In genomic region chr1:54850077-54850476, GRCm38 (mm10) we compare ENCODE assay signal across 15 mouse cellular contexts.
DNase-seq lines count a peak whose midpoint lies in the region; ATAC-seq lines count a peak whose summit lies in the region.
"Had no signal": no experiment of that assay in that cellular context is flagged by ENCODE, and none has a peak within 500 bp of the region (broad histone marks: within the 10 kb centered on the region; RNA-seq: fewer than 3 reads in every experiment).

No protein-coding gene starts in this region.

- H3K4me1 ChIP-seq in embryonic facial prominence, embryonic 12.5 days: peaks cover 53% of the 10 kb centered on the region
- H3K4me1 ChIP-seq in embryonic facial prominence, embryonic 10.5 days: peaks cover 69% of the 10 kb centered on the region
- peaks cover 15% of the 10 kb centered on the region; the same call in 1 of the 2 replicates for H3K4me1 ChIP-seq in liver, embryonic 15.5 days (replicated peaks)
- H3K4me1 ChIP-seq in liver, embryonic 11.5 days (replicated peaks; ENCODE audit: control insufficient read depth, insufficient read depth, low read length): no peaks in the 10 kb centered on the region; the same call in 1 of the 2 replicates
- peaks cover 68% of the 10 kb centered on the region for H3K4me1 ChIP-seq in embryonic facial prominence, embryonic 13.5 days
- H3K4me1 ChIP-seq in kidney, embryonic 16.5 days (ENCODE audit: insufficient read depth, low read length): peaks cover 18% of the 10 kb centered on the region

- no peak overlapping the region for H3K4me3 ChIP-seq in embryonic facial prominence, embryonic 12.5 days
- no peak overlapping the region for H3K4me3 ChIP-seq in embryonic facial prominence, embryonic 10.5 days
- no peak overlapping the region for H3K4me3 ChIP-seq in liver, embryonic 15.5 days (replicated peaks)
- H3K4me3 ChIP-seq in liver, embryonic 11.5 days (ENCODE audit: low read depth, low read length): no peak overlapping the region
- no peak overlapping the region for H3K4me3 ChIP-seq in embryonic facial prominence, embryonic 13.5 days
- no peak overlapping the region for H3K4me3 ChIP-seq in kidney, embryonic 16.5 days (ENCODE audit: low read length)

- no peak overlapping the region for H3K9ac ChIP-seq in embryonic facial prominence, embryonic 12.5 days
- H3K9ac ChIP-seq in liver, embryonic 15.5 days: no peak overlapping the region
- H3K9ac ChIP-seq in liver, embryonic 11.5 days (ENCODE audit: low read depth, low read length): no peak overlapping the region
- H3K9ac ChIP-seq in embryonic facial prominence, embryonic 13.5 days: no peak overlapping the region
- no peak overlapping the region for H3K9ac ChIP-seq in kidney, embryonic 16.5 days (replicated peaks; ENCODE audit: low read length)
- H3K9ac ChIP-seq: hindbrain, embryonic 14.5 days had no signal

- no peaks in the 10 kb centered on the region for H3K9me3 ChIP-seq in embryonic facial prominence, embryonic 12.5 days
- no peaks in the 10 kb centered on the region for H3K9me3 ChIP-seq in embryonic facial prominence, embryonic 10.5 days
- H3K9me3 ChIP-seq in liver, embryonic 15.5 days (replicated peaks): no peaks in the 10 kb centered on the region
- no peaks in the 10 kb centered on the region for H3K9me3 ChIP-seq in liver, embryonic 11.5 days (ENCODE audit: control insufficient read depth, low read length)
- no peaks in the 10 kb centered on the region for H3K9me3 ChIP-seq in embryonic facial prominence, embryonic 13.5 days
- H3K9me3 ChIP-seq in kidney, embryonic 16.5 days (ENCODE audit: low read length): no peaks in the 10 kb centered on the region

- no peak for DNase-seq in embryonic facial prominence, embryonic 10.5 days (ENCODE audit: low spot score)
- no peak for DNase-seq in liver, embryonic 11.5 days (ENCODE audit: low spot score)
- no peak for DNase-seq in right cerebral cortex, postnatal 4 days
- DNase-seq: cerebellum, postnatal 14 days; gastrocnemius, postnatal 25 days; lung, postnatal 10 days; right cerebral cortex, postnatal 25 days; thymus, postnatal 36 days had no signal

- H3K4me2 ChIP-seq in embryonic facial prominence, embryonic 12.5 days (replicated peaks): no peak overlapping the region
- H3K4me2 ChIP-seq in liver, embryonic 15.5 days: no peak overlapping the region
- no peak overlapping the region for H3K4me2 ChIP-seq in liver, embryonic 11.5 days
- no peak overlapping the region for H3K4me2 ChIP-seq in embryonic facial prominence, embryonic 13.5 days
- no peak overlapping the region for H3K4me2 ChIP-seq in kidney, embryonic 16.5 days (replicated peaks; ENCODE audit: low read depth, low read length)
- H3K4me2 ChIP-seq: hindbrain, embryonic 14.5 days had no signal

- no peaks in the 10 kb centered on the region for H3K36me3 ChIP-seq in embryonic facial prominence, embryonic 12.5 days
- H3K36me3 ChIP-seq in embryonic facial prominence, embryonic 10.5 days (replicated peaks): no peaks in the 10 kb centered on the region
- no peaks in the 10 kb centered on the region for H3K36me3 ChIP-seq in liver, embryonic 15.5 days (replicated peaks)
- H3K36me3 ChIP-seq in liver, embryonic 11.5 days (ENCODE audit: control insufficient read depth, insufficient read depth, low read length): no peaks in the 10 kb centered on the region
- H3K36me3 ChIP-seq in embryonic facial prominence, embryonic 13.5 days: no peaks in the 10 kb centered on the region
- H3K36me3 ChIP-seq in kidney, embryonic 16.5 days (ENCODE audit: insufficient read depth, low read length): no peaks in the 10 kb centered on the region

- 0 out of 2 replicates have a peak overlapping the region, but pooled peaks have one; percentile 2 for H3K27ac ChIP-seq in embryonic facial prominence, embryonic 12.5 days
- no peak overlapping the region for H3K27ac ChIP-seq in embryonic facial prominence, embryonic 10.5 days (replicated peaks)
- H3K27ac ChIP-seq in liver, embryonic 15.5 days (replicated peaks): no peak overlapping the region
- no peak overlapping the region for H3K27ac ChIP-seq in liver, embryonic 11.5 days (ENCODE audit: low read depth, low read length)
- no peak overlapping the region for H3K27ac ChIP-seq in embryonic facial prominence, embryonic 13.5 days
- no peak overlapping the region for H3K27ac ChIP-seq in kidney, embryonic 16.5 days (ENCODE audit: low read length)
- H3K27ac ChIP-seq: hindbrain, embryonic 14.5 days had no signal

- 49% methylated on average over 8 of the region's 8 CpGs for WGBS in embryonic facial prominence, embryonic 12.5 days
- WGBS in embryonic facial prominence, embryonic 10.5 days: 56% methylated on average over 8 of the region's 8 CpGs
- WGBS in liver, embryonic 15.5 days (ENCODE audit: insufficient replicate concordance): 66% methylated on average over 8 of the region's 8 CpGs
- 60% methylated on average over 8 of the region's 8 CpGs for WGBS in liver, embryonic 11.5 days
- 60% methylated on average over 8 of the region's 8 CpGs for WGBS in embryonic facial prominence, embryonic 13.5 days
- WGBS in kidney, embryonic 16.5 days: 21% methylated on average over 8 of the region's 8 CpGs

- no peaks in the 10 kb centered on the region for H3K27me3 ChIP-seq in embryonic facial prominence, embryonic 12.5 days
- H3K27me3 ChIP-seq in embryonic facial prominence, embryonic 10.5 days (replicated peaks; ENCODE audit: low read depth, poor library complexity, severe bottlenecking): no peaks in the 10 kb centered on the region
- H3K27me3 ChIP-seq in liver, embryonic 15.5 days: no peaks in the 10 kb centered on the region
- no peaks in the 10 kb centered on the region for H3K27me3 ChIP-seq in liver, embryonic 11.5 days (replicated peaks; ENCODE audit: control insufficient read depth, insufficient read depth, low read length)
- H3K27me3 ChIP-seq in embryonic facial prominence, embryonic 13.5 days: no peaks in the 10 kb centered on the region
- H3K27me3 ChIP-seq in kidney, embryonic 16.5 days (ENCODE audit: insufficient read depth, low read length): no peaks in the 10 kb centered on the region

- ATAC-seq in embryonic facial prominence, embryonic 12.5 days (ENCODE audit: insufficient number of reproducible peaks, insufficient read depth, low FRiP score, low TSS enrichment): no peak
- peak; percentile 43; the same call in 1 of the 2 replicates for ATAC-seq in liver, embryonic 15.5 days (ENCODE audit: insufficient read depth)
- ATAC-seq in liver, embryonic 11.5 days (replicated peaks; ENCODE audit: low FRiP score): no peak
- peak; percentile 32; the same call in 1 of the 2 replicates for ATAC-seq in embryonic facial prominence, embryonic 13.5 days (ENCODE audit: insufficient number of reproducible peaks, insufficient read depth, low FRiP score, low TSS enrichment, low read depth)
- ATAC-seq in kidney, embryonic 16.5 days (ENCODE audit: low FRiP score, low TSS enrichment): peak; percentile 66
- no peak for ATAC-seq in monocyte, adult 5-6 weeks (replicated peaks; ENCODE audit: insufficient number of reproducible peaks, low FRiP score, low TSS enrichment, poor library complexity, severe bottlenecking)
- ATAC-seq: intestine, embryonic 16.5 days had no signal

Comparison
In these comparisons a context has a peak if more than half of its experiments do, and no peak if none do; other contexts are left out.
1. ATAC-seq: peak in liver, embryonic 15.5 days (single experiment), embryonic facial prominence, embryonic 13.5 days (single experiment) and kidney, embryonic 16.5 days (single experiment); none in embryonic facial prominence, embryonic 12.5 days (single experiment), liver, embryonic 11.5 days (single experiment) and monocyte, adult 5-6 weeks (single experiment).